Mouse (Mus musculus) B cell, adult (primary cell): ENCODE data around the gene Epas1. TPM values are rescaled to one million over a fixed set of nuclear protein-coding genes. Genes with fewer than 3 reads are reported as not detected.

Source experiments
- total RNA-seq: library from RNA; stranded (reverse); gene quantifications from 4 replicates; pipeline ENCODE4 v1.2.4, GENCODE M21; 2023; ENCODE audit not compliant: inconsistent age

Epas1 gene
- total RNA-seq = 0.10 to 0.67 TPM (median 0.44 TPM) in 4 replicates

DNA sequence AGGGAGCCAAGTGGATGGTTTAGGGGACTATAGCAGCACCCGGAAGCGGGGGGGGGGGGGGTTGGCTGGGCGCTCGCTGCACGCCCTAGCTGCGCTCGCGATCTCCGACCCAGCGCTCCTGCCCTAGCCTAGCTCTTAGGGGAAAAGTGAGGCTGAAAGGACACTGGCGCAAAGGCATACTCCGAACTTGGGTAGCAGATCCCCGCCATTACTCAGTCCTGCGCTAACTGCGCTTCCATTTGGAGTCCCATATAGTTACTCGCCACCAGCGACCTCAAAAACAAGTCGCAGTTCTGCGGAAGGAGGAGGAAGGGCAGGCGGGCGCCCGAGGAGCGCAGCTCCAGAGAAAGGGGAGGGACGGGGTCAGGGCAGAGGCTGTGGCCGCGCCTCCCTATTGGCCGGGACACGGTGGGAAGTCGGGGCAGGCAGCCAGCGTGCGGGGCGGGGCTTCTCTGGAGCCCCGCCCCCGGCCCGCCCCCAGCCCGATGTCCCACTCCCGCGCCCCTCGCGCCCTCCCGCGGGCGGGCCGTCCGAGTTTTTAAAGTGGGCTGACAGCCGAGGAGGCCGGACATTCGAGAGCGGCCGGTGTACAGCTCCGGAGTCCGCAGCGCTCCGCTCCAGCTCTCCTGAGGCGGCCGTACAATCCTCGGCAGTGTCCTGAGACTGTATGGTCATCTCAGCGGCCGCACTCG lies at the start of gene Epas1:
Gene Epas1, plus strand, starts transcription at position 571 of the 692 bp plus-strand sequence.

Other genes with a start within 250 kb of the Epas1 start
- not detected in 4 replicates for gene Gm10309, start 248.5 kb upstream of the Epas1 start, total RNA-seq
- gene Tmem247, start 163.6 kb downstream of the Epas1 start, total RNA-seq = not detected in 4 replicates
- gene Atp6v1e2, start 194.2 kb downstream of the Epas1 start, total RNA-seq = not detected in 4 replicates
- 53.2 to 69.4 TPM (median 62.3 TPM) in 4 replicates for gene Rhoq, start 209.4 kb downstream of the Epas1 start, total RNA-seq